Mouse (Mus musculus) stomach, embryonic 15.5 days (tissue): ENCODE data around the gene Ppp3cb. TPM values are rescaled to one million over a fixed set of nuclear protein-coding genes. Genes with fewer than 3 reads are reported as not detected.

Source experiments
- ATAC-seq: fragments of 200-750 bp; cut with Nextera tagmentation; 2 replicates; pipeline ENCODE4 v1.8.0; 2017; ENCODE audit warnings: low read depth, moderate number of reproducible peaks, moderate TSS enrichment; ENCODE audit not compliant: insufficient read depth, low FRiP score
- H3K27ac ChIP-seq: fragments of 300-500 bp; sonication (generic); 2 replicates; pipeline ENCODE4 v1.5.1; 2015; ENCODE audit warnings: mild to moderate bottlenecking, inconsistent platforms
- H3K27me3 ChIP-seq: fragments of 300-500 bp; sonication (generic); replicated peaks from 2 replicates; pipeline ENCODE4 v1.6.1; 2015; ENCODE audit warnings: inconsistent platforms
- H3K36me3 ChIP-seq: fragments of 300-500 bp; sonication (generic); 2 replicates; pipeline ENCODE4 v1.6.1; 2015; ENCODE audit warnings: inconsistent platforms
- H3K4me1 ChIP-seq: fragments of 300-500 bp; sonication (generic); 2 replicates; pipeline ENCODE4 v1.6.1; 2015; ENCODE audit warnings: inconsistent platforms
- H3K4me2 ChIP-seq: fragments of 300-500 bp; sonication (generic); 2 replicates; pipeline ENCODE4 v1.6.1; 2015; ENCODE audit warnings: mild to moderate bottlenecking, inconsistent platforms
- H3K4me3 ChIP-seq: fragments of 300-500 bp; sonication (generic); replicated peaks from 2 replicates; pipeline ENCODE4 v1.5.1; 2015; ENCODE audit warnings: inconsistent platforms
- H3K9ac ChIP-seq: fragments of 300-500 bp; sonication (generic); 2 replicates; pipeline ENCODE4 v1.6.1; 2015; ENCODE audit warnings: inconsistent platforms
- H3K9me3 ChIP-seq: fragments of 300-500 bp; sonication (generic); 2 replicates; pipeline ENCODE4 v1.6.1; 2016; ENCODE audit warnings: inconsistent platforms
- WGBS: fragments of 180-500 bp; shearing (Covaris S2); methylation state at CpG from one replicate; pipeline ENCODE4 v1.1.7; 2015; 5-methylcytosine and 5-hydroxymethylcytosine counted together
- polyA plus RNA-seq: library from polyadenylated mRNA; unstranded; fragments of >200 nt; fragmentation: Nextera tagmentation; extraction: Ambion mirVana; gene quantifications from 2 replicates; pipeline ENCODE4 v1.2.1, GENCODE M21; 2015

Gene Ppp3cb
- polyA plus RNA-seq, 1 experiment from 2014 or later: 42.4 TPM

- H3K4me3 ChIP-seq: peak within 1 kb of the TSS; percentile 63
- H3K27me3 ChIP-seq: no peaks in the 10 kb centered on the region
- WGBS: under 1% methylated on average over 48 of the region's 48 CpGs
- peak within 1 kb of the TSS; percentile 85 for H3K27ac ChIP-seq
- H3K36me3 ChIP-seq: 0 out of 2 replicates have a peak, but pooled peaks cover under 1% of the 10 kb centered on the region
- ATAC-seq: peak; percentile 91
- no peaks in the 10 kb centered on the region for H3K9me3 ChIP-seq
- H3K4me1 ChIP-seq: peaks cover 9% of the 10 kb centered on the region; the same call in 1 of the 2 replicates
- H3K4me2 ChIP-seq: peak within 1 kb of the TSS; percentile 75
- peak within 1 kb of the TSS; percentile 32 for H3K9ac ChIP-seq
Observed at GRCm38 (mm10) chr14:20479291-20480194, 66.8 kb downstream of the Ppp3cb start, which contains the start of gene Anxa7. Gene Anxa7, minus strand, starts transcription at chr14:20480133.

- peak overlapping the region; percentile 75 for H3K4me2 ChIP-seq
- peak overlapping the region; percentile 63 for H3K4me3 ChIP-seq
- no peaks in the 10 kb centered on the region for H3K9me3 ChIP-seq
- H3K27ac ChIP-seq: peak overlapping the region; percentile 85
- ATAC-seq: peak; percentile 57; the same call in 1 of the 2 replicates
- H3K27me3 ChIP-seq: no peaks in the 10 kb centered on the region
- WGBS: 14% methylated on average over 7 of the region's 7 CpGs
- no peak overlapping the region for H3K9ac ChIP-seq
- peaks cover 9% of the 10 kb centered on the region; the same call in 1 of the 2 replicates for H3K4me1 ChIP-seq
- no peaks in the 10 kb centered on the region for H3K36me3 ChIP-seq
Observed at GRCm38 (mm10) chr14:20478801-20479200, 67.6 kb downstream of the Ppp3cb start.

- H3K36me3 ChIP-seq: no peaks in the 10 kb centered on the region
- peaks cover 9% of the 10 kb centered on the region; the same call in 1 of the 2 replicates for H3K4me1 ChIP-seq
- H3K27me3 ChIP-seq: no peaks in the 10 kb centered on the region
- H3K27ac ChIP-seq: peak overlapping the region; percentile 85
- no peaks in the 10 kb centered on the region for H3K9me3 ChIP-seq
- 27% methylated on average over 3 of the region's 3 CpGs for WGBS
- H3K4me2 ChIP-seq: peak overlapping the region; percentile 75
- ATAC-seq: peak; percentile 10; the same call in 1 of the 2 replicates
- peak overlapping the region; percentile 63; the same call in 1 of the 2 replicates for H3K4me3 ChIP-seq
- H3K9ac ChIP-seq: no peak overlapping the region
Observed at GRCm38 (mm10) chr14:20478385-20478784, 68.0 kb downstream of the Ppp3cb start.

GRCm38 (mm10) chr14:20477261-20478025 lies 68.9 kb downstream of the Ppp3cb start:
- Histone ChIP-seq H3K4me2 (no peak overlapping the region), H3K9ac (no peak overlapping the region), H3K4me1 (peaks cover 9% of the 10 kb centered on the region; the same call in 1 of the 2 replicates), H3K27ac (no peak overlapping the region), H3K27me3 (no peaks in the 10 kb centered on the region), H3K36me3 (no peaks in the 10 kb centered on the region), H3K9me3 (no peaks in the 10 kb centered on the region), H3K4me3 (0 out of 2 replicates have a peak overlapping the region, but pooled peaks have one; percentile 12)
- 63% methylated on average over 4 of the region's 4 CpGs for WGBS
- no peak for ATAC-seq

GRCm38 (mm10) chr14:20460216-20460615 lies 86.2 kb downstream of the Ppp3cb start:
- Histone ChIP-seq H3K4me1 (no peaks in the 10 kb centered on the region), H3K4me3 (no peak overlapping the region), H3K36me3 (peaks cover 62% of the 10 kb centered on the region), H3K9ac (no peak overlapping the region), H3K9me3 (no peaks in the 10 kb centered on the region), H3K4me2 (no peak overlapping the region), H3K27me3 (no peaks in the 10 kb centered on the region), H3K27ac (no peak overlapping the region)
- WGBS: 75% methylated on average over 14 of the region's 14 CpGs
- ATAC-seq: no peak

GRCm38 (mm10) chr14:20458378-20458777 lies 88.0 kb downstream of the Ppp3cb start:
- no peak overlapping the region for H3K4me3 ChIP-seq
- no peaks in the 10 kb centered on the region for H3K27me3 ChIP-seq
- no peak for ATAC-seq
- no peak overlapping the region for H3K27ac ChIP-seq
- no peak overlapping the region for H3K4me2 ChIP-seq
- no peaks in the 10 kb centered on the region for H3K9me3 ChIP-seq
- 91% methylated on average over 9 of the region's 9 CpGs for WGBS
- H3K36me3 ChIP-seq: peaks cover 49% of the 10 kb centered on the region
- no peak overlapping the region for H3K9ac ChIP-seq
- H3K4me1 ChIP-seq: no peaks in the 10 kb centered on the region

GRCm38 (mm10) chr14:20452929-20453328 lies 93.4 kb downstream of the Ppp3cb start:
- Histone ChIP-seq H3K4me2 (no peak overlapping the region), H3K9ac (no peak overlapping the region), H3K4me3 (no peak overlapping the region), H3K27ac (no peak overlapping the region), H3K4me1 (no peaks in the 10 kb centered on the region), H3K27me3 (no peaks in the 10 kb centered on the region), H3K9me3 (no peaks in the 10 kb centered on the region), H3K36me3 (peaks cover 18% of the 10 kb centered on the region)
- ATAC-seq: no peak
- 85% methylated on average over 5 of the region's 5 CpGs for WGBS

- Histone ChIP-seq H3K4me2 (peak within 1 kb of the TSS; percentile 59), H3K4me1 (no peaks in the 10 kb centered on the region), H3K9ac (no peak within 1 kb of the TSS), H3K27me3 (no peaks in the 10 kb centered on the region), H3K27ac (no peak within 1 kb of the TSS), H3K4me3 (peak within 1 kb of the TSS; percentile 43), H3K36me3 (peaks cover 15% of the 10 kb centered on the region), H3K9me3 (no peaks in the 10 kb centered on the region)
- ATAC-seq: peak; percentile 47; the same call in 1 of the 2 replicates
- 3% methylated on average over 15 of the region's 15 CpGs for WGBS
Observed at GRCm38 (mm10) chr14:20451765-20452331, 94.5 kb downstream of the Ppp3cb start, which contains the start of gene Cfap70. Gene Cfap70, minus strand, starts transcription at chr14:20452226.

- WGBS: 6% methylated on average over 2 of the region's 2 CpGs
- Histone ChIP-seq H3K9me3 (no peaks in the 10 kb centered on the region), H3K4me3 (peak overlapping the region; percentile 43), H3K4me2 (peak overlapping the region; percentile 59), H3K27me3 (no peaks in the 10 kb centered on the region), H3K27ac (no peak overlapping the region), H3K4me1 (no peaks in the 10 kb centered on the region), H3K9ac (no peak overlapping the region), H3K36me3 (peaks cover 11% of the 10 kb centered on the region)
- ATAC-seq: no peak
Observed at GRCm38 (mm10) chr14:20451302-20451701, 95.1 kb downstream of the Ppp3cb start.
